Mouse (Mus musculus): Measurements from ENCODE around the gene Kif17.
"Not testable (repeated sequence)": the region's sequence is repeated elsewhere in the genome, so short reads cannot be mapped to it uniquely, and the experiment has no call there.

The Kif17 gene

DNA sequence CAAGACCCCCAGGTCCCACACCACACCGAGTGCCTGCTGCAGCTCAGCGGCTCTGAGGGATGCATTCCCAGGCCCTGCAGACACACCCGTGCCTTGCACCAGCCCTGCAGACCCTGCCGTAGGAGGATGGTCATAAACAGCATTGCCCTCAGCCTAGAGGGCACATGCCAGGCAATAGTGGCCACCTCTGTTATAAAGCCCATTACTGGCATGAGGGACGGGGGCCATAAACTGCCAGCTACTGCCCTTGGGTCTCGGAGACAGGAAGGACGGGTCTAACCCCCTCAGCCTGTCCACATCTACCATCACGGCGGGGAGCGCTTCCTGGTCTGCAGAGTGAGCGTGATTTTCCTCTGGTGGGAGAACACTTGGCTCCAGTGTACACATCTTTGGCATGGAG is 62.8 kb downstream of the Kif17 start:
- ATAC-seq (ENCODE audit: low TSS enrichment): no peak

DNA sequence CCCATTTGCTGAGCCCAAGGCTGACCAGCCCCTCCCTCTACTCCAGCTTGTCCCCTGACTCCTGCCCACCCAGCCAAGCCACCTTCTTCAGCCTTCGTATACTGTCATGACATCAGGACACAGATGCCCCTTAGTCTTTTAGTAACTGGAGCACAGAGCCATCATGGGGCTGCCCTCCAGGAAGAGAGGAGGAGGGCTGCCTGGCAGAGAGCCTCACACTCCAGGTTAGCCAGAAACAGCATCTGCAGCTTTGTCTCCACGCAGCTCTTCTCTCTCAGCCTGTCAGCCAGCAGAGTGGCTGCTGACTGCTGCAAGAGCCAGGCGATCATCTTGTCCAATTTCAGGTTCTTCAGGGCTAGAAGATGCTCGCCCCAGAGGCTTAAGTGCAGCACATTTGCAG is 63.6 kb downstream of the Kif17 start:
- ATAC-seq (ENCODE audit: low TSS enrichment): peak; percentile 25; the same call in 1 of the 2 replicates

DNA sequence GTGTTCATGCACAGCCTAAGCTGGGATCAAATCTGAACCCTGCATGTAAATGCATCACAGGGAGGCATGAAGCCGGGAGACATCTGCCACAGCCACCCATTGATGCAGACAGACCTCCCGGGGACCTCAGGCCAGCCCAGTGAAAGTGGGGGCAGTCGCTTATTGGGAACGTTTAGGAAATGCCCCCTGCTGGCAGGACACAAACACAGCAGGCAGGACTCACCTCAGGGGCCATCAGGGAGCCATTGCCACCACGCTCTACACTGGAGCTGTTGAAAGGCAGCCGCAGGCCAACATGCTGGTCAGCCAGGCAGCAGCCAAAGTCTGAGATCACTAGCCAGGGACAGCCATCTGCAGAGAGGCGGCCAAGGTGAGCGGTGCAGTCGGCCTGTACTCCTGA is 65.5 kb downstream of the Kif17 start:
- no peak for ATAC-seq (ENCODE audit: low TSS enrichment)

DNA sequence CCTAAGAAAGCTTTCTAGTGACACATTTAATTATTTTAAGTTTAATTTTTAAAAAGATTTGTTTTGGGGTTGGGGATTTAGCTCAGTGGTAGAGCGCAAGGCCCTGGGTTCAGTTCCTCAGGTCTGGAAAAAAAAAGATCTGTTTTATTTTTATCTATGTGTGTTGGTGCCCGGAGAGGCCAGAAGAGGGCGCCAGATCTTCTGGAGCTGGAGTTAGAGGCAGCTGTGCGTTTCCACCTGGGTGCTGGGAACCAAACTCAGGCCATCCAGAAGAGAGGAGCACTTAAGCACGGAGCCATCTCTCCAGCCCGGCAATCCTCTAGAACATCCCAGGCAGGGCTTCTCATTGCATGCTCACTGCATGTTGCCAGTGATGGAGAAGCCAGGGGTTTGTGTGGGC is 66.1 kb downstream of the Kif17 start:
- ATAC-seq (ENCODE audit: low TSS enrichment): no peak

DNA sequence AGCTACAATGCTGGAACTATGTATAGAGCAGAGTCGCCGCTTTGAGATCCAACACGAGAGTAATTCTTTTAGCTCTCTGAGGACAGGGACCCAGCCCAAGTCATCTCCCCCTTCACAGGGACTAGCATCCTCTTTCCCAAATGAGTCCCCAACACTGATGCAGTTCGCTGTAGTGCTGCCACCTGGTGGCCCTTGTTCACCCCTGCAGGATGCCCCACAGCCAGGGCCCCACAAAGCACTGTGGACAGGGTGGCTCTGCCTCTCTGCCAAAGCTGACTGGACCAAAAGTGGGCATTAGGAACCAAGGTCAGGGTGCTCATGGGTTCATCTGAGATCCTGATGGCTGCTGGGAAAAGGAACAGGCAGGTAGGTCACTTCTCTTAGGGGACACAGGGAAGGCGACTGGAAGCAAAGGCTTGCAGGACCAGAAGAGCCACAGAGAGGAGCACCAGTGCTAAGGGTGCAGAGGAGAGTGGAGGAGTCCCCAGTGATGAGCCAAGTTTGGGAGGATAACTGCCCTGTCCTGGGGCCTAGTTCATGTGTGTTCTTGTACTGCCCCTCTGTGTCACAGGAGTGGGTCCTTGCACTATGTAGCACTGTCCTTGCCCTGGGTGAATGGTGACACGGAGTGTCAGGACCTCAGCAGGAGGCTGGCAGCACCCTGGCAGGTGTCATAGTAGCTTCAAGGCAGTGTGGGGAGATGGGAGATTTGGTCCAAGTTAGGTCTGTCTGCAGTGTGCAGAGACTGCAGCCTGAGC is 68.5 kb downstream of the Kif17 start:
- no peak for ATAC-seq (ENCODE audit: low TSS enrichment)

DNA sequence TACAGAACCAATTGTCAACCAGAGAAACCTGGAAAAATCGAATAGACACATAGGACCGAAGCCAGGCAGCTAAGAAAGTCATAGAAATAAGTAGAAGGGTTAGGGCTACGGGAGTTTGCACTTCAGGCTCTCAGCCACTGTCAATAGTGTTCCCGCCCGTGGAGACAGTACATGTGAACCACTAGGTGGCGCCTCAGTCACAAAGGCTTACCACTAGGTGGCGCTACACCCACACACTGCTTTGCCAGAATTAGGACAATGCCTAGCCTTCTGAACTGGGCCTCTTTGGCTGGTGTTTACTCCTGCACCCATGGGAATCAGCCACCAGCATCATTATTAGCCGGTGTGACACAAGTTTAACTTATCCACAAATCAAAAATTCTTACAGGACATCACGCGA is 69.3 kb downstream of the Kif17 start:
- ATAC-seq (ENCODE audit: low TSS enrichment): peak; percentile 31; the same call in 1 of the 2 replicates

DNA sequence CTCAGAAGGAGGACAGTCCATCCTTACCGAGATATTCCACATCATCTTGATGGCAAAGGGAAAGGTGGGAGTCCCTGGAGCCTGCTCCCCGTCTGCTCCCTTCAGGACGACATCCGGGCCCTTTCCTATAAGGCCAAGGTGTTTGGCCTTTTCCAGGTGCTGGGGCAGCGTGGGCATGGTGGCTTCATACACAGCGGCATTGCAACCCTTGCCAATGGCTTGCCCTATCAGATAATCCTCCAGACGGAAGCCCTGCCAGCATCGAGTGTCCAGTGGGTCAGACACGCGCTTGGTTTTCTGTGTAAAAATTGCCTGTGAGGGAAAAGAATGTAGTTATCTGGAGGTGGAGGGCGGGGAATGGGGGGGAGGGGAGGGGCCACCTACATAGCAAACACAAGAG is 70.5 kb downstream of the Kif17 start:
- no peak for ATAC-seq (ENCODE audit: low TSS enrichment)

DNA sequence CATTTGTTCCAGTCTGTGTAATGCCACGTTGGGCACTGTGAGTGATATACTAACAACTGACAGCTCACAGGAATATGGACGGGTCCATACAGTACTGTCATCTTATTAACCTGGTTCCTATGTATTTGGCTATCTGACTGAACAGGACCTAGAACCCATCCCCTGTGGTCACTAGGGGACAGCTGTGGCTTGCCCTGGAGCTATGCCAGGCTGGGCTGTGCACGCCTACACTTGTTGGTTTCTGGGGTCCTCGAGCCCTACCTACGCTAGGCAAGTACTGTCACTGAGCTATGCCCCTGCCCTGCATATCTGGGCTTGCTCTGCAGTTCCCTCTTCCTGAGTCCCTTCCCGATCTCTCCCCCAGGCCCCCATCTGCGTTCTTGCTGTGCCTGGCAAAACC is 71.3 kb downstream of the Kif17 start:
- no peak for ATAC-seq (ENCODE audit: low TSS enrichment)

DNA sequence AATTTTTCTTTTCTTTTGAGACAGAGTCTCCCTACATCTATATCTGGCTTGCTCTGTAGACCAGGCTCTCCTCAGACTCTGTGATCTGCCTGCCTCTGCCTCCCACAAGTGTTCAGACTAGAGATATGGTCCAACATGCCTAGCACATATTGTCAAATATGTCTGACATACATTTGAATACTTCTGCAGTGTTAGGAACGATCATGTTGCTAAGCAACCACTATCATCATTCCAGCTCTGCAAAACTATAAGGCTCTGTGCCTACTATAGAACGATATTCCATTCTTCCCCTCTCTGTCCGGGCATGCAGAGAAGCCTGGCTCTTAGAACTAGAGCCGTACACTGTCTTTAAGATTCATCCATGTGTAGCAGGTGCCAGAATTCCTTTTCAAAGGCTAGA is 72.5 kb downstream of the Kif17 start:
- no peak for ATAC-seq (ENCODE audit: low TSS enrichment)

DNA sequence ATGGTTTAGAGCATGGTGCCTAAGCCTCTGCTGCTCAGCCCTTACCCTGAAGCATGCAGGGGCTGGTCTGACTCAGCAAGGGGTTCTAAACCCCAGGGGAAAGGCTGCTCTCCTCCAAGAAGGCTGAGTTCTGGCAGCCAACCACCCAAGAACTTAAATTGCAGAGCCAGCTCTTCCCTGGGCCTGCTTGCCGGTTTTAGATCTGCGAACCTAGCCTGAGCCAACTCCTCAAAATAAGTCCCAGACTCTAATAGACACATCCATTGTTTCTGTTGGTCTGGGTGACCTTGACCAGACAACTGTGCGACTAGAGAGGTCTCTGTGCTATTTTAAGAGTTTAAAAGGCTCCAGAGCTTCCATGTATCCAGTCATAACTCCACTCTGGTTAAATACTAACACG is 73.5 kb downstream of the Kif17 start:
- ATAC-seq (ENCODE audit: low TSS enrichment): no peak

DNA sequence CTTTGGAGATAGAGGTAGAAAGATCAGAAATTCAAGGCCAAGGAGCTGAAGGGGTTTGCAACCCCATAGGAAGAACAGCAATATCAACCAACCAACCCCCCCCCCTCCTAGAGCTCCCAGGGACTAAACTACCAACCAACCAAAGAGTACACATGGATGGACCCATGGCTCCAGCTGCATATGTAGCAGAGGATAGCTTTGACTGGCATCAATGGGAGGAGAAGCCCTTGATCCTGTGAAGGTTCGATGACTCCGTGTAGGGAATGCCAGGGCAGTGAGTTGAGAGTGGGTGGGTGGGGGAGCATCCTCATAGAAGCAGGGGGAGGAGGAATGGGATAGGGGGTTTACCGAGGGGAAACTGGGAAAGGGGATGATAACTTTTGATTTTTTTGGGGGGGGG is 74.2 kb downstream of the Kif17 start:
- no peak for ATAC-seq (ENCODE audit: low TSS enrichment)

DNA sequence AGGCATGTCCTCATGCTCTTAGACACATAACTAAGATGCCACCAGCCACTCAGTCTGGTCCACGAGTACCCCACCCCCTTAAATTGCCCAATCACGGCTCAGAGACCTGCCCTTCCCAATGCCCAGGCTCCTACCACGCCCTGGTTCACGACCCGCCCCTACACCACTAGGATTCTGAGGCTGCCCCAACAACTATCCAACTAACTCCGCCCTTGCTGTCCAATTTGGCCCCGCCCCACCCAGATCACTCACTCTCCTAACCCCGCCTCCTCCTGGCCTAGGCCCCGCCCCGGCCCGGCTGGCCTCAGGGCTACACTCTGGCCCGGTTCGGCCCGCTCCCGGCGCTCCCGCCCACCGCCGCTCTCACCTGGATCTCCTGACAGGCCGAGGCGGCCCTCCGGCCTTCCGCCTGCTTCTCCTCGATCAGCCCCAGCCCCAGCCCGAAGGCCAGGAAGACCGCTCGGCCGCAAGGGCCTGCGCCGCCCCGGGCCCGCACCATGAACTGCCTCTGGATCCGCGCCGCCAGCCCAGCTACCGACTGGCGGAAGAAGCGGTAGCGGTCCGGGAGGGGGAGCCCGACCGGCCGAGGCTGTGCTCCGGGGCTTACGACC is 75.3 kb downstream of the Kif17 start:
- peak; percentile 83 for ATAC-seq (ENCODE audit: low TSS enrichment)

DNA sequence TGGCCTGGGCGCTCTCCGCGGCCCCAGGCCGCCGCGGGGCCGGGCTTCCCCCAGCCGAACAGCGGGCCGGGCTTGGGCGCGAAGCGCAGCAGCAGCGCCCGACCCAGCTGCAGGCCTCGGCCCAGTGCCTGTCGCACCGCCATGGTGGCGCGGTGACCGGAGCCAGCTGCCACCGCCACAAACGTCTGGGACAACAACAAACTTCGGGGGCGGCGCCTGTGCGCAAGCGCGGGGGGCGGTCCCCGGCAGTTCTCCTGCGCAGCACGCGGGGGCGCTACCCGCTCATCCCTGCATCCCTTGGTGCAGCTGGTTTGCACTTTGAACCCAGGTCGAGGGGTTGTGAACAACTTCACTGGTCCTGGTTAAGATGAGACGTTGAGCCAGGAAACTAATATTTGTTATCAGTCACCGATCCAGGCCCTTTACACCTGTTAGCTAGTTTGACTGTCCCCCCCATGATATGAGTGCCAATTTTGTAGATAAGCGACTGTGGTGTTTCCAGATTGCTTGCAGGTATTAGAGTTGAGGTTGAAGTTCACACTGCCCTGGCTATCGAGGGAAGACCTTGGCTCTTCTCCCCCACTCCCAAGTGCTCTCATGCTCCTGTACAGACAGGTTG is 76.0 kb downstream of the Kif17 start, which contains the start of gene Pink1:
Pink1 (minus strand) TSS at position 231 of the 619 bp plus-strand sequence.
- ATAC-seq (ENCODE audit: low TSS enrichment): peak; percentile 65

DNA sequence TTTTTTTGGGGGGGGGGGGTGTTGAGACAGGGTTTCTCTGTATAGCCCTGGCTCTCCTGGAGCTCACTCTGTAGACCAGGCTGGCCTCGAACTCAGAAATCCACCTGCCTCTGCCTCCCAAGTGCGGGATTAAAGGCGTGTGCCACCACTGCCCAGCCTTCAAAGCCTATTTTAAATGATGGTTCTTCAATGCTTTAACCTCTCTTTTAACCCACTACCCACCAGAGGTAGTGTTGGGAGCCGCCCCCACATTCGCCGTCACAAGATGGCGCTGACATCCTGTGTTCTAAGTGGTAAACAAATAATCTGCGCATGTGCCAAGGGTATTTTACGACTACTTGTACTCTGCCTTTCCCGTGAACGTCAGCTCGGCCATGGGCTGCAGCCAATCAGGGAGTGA is 76.9 kb downstream of the Kif17 start:
- ATAC-seq (ENCODE audit: low TSS enrichment): not testable (repeated sequence)

DNA sequence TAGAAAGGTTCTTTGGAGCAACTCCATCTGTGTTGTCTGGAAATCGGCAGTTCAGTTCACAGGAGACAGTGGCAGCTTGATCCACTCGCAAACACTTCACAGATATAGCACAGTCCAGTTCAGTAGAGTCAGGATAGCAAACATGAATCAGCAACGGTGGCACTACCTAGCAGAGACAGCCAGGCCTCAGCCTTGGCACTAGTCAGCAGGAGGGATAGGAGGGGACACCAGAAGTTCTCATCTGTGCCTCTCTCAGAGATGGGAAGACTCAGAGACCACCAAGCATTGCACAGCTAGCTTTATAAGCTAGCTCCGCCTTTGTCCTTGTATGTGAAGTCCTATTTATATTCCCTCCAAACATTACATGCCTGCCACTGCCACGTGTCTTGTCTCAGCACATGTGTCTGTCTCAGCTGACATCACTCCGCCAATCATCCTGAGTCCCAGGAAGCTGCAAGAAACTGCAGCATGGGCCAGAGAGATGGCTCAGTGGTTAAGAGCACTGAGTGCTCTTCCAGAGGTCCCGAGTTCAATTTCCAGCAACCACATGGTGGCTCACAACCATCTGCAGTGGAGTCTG is 77.7 kb downstream of the Kif17 start:
- ATAC-seq (ENCODE audit: low TSS enrichment): no peak

DNA sequence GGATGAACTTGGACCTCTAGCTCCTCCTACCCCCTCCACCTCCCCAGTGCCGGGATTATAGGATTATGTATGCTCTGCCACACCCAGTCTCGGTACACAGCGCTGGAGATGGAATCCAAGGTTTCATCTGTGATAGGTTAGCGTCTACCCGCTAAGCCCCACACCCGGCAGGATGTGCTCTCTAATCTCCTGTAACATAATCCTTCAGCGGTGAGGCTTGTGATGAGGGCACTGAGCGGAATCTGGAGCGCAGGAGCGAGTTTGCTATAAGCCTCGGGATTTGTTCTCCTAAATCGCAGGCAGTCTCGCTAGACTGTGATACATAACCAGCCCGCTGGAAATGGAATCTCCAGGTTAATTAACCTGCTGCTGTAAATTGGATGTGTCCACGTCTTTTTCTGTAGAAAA is 80.0 kb downstream of the Kif17 start:
- ATAC-seq (ENCODE audit: low TSS enrichment): no peak

DNA sequence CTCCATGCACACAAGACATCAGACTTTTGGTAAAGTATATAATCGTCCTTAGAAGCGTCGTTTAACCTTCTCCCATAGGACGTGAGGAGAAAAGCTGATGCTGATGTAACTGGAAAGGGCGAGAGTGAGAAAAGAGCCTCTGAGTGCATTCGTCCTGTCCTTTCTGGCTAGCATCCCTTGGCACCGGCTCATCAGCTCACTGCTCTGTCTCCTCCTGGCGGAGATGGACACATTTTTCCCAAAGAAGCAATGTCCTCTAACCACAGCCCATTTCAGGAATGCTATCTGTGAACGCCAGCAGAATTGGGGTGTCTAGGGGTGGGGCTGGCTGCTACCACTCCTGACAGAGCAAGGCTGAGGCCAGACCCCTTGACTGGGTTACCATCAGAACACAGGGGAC is 81.4 kb downstream of the Kif17 start:
- no peak for ATAC-seq (ENCODE audit: low TSS enrichment)

DNA sequence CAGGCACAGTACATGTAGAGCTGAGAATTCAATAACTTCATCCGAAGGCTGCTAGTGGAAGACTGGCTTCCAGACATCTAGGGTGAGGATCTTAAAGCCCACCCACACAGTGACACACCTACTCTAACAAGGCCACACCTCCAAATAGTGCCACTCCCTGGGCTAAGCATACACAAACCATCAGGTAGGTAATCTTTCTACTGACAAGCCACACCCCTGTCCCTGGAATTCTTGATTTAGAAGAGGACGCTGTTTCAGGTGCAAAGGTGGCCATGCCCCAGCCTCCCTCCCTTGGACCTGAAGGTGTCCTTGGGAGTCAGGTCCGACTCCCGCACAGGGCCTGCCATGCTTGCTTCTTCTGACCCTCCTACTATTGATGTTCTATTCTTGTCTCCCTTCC is 82.9 kb downstream of the Kif17 start:
- ATAC-seq (ENCODE audit: low TSS enrichment): no peak

DNA sequence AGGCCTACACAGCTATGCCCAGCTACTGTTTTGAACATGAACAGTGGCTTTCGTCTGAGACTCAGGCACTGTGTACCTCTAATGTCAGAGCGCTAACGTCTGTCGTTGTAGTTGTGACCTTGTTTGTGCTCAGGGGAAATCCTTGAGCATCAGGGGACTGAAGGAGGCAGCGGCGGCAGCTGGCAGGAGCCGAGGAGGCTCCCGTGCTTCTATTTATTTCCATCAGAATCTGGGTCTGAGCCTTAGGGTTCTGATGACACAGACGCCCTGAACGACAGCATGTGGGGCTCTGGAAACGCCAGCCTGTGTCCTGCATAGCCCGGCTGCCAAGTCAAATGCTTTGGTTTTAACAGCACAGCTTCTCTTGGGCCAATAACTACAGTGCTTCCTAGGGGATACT is 84.8 kb downstream of the Kif17 start:
- no peak for ATAC-seq (ENCODE audit: low TSS enrichment)

DNA sequence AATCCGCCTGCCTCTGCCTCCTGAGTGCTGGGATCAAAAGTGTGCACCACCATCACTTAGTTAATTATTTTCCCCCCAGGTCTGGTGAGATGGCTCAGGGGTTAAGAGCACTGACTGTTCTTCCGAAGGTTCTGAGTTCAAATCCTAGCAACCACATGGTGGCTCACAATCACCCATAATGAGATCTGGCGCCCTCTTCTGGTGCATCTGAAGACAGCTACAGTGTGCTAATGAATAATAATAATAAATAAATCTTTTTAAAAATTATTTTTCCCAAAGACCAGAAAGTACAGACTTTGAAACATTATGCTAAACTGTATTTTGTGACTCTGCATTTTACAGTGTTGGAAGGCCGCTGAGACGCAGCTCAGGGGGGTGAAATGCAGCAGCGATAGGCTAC is 85.4 kb downstream of the Kif17 start:
- no peak for ATAC-seq (ENCODE audit: low TSS enrichment)

DNA sequence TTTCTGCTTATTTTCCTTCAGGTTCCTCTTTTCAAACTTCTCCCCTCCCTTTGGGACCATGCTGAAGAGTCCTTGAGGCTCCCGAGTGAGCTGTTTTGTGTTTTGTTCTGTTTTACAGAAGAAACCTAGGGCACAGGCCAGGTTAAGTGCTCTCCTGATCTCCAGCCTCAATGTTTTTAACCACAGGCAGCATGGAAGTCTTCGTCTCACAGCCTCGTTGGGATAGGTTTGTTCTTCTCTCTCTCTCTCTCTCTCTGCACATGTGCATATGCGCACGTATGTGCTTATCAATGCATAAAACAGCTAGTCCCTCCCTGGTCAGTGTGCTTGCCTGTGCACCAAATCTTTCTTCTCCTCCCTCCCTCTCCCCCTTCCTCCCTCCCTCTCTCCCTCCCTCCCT is 86.6 kb downstream of the Kif17 start:
- ATAC-seq (ENCODE audit: low TSS enrichment): no peak

DNA sequence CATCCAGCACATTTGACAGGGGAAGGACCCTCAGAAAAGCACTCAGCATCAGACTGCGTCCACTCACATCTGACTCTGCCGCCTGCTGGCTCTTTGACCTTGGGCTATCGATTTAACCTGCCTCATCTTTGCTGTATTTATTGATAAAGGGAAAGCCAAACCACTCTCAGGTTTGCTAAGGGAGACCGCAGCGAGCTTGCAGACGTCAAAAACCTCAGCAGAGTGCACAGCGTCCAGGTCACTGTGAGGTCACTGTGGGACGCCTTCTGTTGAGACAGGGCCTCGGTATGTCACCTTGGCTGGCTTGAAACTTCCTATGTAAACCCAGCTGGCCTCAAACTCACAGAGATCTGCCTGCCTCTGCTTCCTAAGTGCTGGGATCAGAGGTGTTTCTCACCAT is 87.1 kb downstream of the Kif17 start:
- ATAC-seq (ENCODE audit: low TSS enrichment): no peak

DNA sequence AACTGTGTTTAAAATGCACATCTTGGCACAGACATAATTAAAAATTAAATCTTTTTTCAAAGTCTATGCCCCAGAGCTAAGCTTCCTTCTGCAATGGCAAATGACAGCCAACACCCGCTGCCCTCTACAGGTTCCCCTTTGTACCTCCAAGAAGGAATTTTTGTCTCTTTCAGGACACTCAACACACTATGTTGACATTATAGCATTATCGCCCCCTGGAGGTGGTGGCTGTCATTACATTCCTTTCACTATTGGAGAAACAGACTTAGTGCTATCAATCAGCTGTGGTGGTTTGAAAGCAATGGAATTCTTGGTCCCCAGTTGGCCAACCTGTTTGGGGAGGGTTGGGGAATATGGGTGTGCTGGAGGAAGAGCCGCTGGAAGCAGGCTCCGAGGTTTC is 89.7 kb downstream of the Kif17 start:
- no peak; the same call in 1 of the 2 replicates for ATAC-seq (ENCODE audit: low TSS enrichment)

Measured in frontal cortex, adult (tissue).